Mouse (Mus musculus) limb, embryonic 12.5 days (tissue): Measurements from ENCODE around the gene Spint3. TPM values are rescaled to one million over a fixed set of nuclear protein-coding genes. Genes with fewer than 3 reads are reported as not detected.
"Not testable (repeated sequence)": the region's sequence is repeated elsewhere in the genome, so short reads cannot be mapped to it uniquely, and the experiment has no call there.

Experiments
- ATAC-seq: fragments of 200-750 bp; cut with Nextera tagmentation; 2 replicates; pipeline ENCODE4 v1.8.0; 2017; ENCODE audit warnings: low read depth, moderate TSS enrichment; ENCODE audit not compliant: insufficient number of reproducible peaks, insufficient read depth, low FRiP score, low TSS enrichment
- H3K27ac ChIP-seq: fragments of 300-500 bp; sonication (generic); 2 replicates; pipeline ENCODE4 v1.5.1; 2016; ENCODE audit warnings: mild to moderate bottlenecking, moderate library complexity
- H3K27me3 ChIP-seq: fragments of 300-500 bp; sonication (generic); 2 replicates; pipeline ENCODE4 v1.6.1; 2016; ENCODE audit warnings: mild to moderate bottlenecking, moderate library complexity
- H3K36me3 ChIP-seq: fragments of 300-500 bp; sonication (generic); 2 replicates; pipeline ENCODE4 v1.6.1; 2016; ENCODE audit warnings: mild to moderate bottlenecking, moderate library complexity
- H3K4me1 ChIP-seq: fragments of 300-500 bp; sonication (generic); replicated peaks from 2 replicates; pipeline ENCODE4 v1.6.1; 2016
- H3K4me2 ChIP-seq: fragments of 300-500 bp; sonication (generic); 2 replicates; pipeline ENCODE4 v1.6.1; 2016; ENCODE audit warnings: mild to moderate bottlenecking, moderate library complexity
- H3K4me3 ChIP-seq: fragments of 300-500 bp; sonication (generic); replicated peaks from 2 replicates; pipeline ENCODE4 v1.5.1; 2016; ENCODE audit warnings: mild to moderate bottlenecking
- H3K9ac ChIP-seq: fragments of 300-500 bp; sonication (generic); replicated peaks from 2 replicates; pipeline ENCODE4 v1.6.1; 2016; ENCODE audit warnings: mild to moderate bottlenecking, moderate library complexity
- H3K9me3 ChIP-seq: fragments of 300-500 bp; sonication (generic); 2 replicates; pipeline ENCODE4 v1.6.1; 2016; ENCODE audit warnings: mild to moderate bottlenecking, moderate library complexity
- WGBS: fragments of 180-500 bp; shearing (Covaris S2); methylation state at CpG from one replicate; pipeline ENCODE4 v1.1.7; 2016; 5-methylcytosine and 5-hydroxymethylcytosine counted together
- polyA plus RNA-seq: library from polyadenylated mRNA; unstranded; fragments of >200 nt; fragmentation: Nextera tagmentation; extraction: Ambion mirVana; gene quantifications from 2 replicates; pipeline ENCODE4 v1.2.1, GENCODE M21; 2016

Spint3 gene
- not detected in 2 replicates for polyA plus RNA-seq

- not testable (repeated sequence) for H3K27ac ChIP-seq, H3K27me3 ChIP-seq, H3K36me3 ChIP-seq, ATAC-seq, H3K4me1 ChIP-seq, H3K4me2 ChIP-seq, H3K4me3 ChIP-seq, H3K9me3 ChIP-seq, H3K9ac ChIP-seq
- 79% methylated on average over 6 of the region's 6 CpGs for WGBS
Measured at GRCm38 (mm10) chr2:164573359-164573758, at the start of gene Spint3. Gene Spint3 (minus strand): TSS chr2:164573459.

- Histone ChIP-seq H3K27me3 (no peaks in the 10 kb centered on the region), H3K4me3 (no peak overlapping the region), H3K9me3 (no peaks in the 10 kb centered on the region), H3K4me2 (no peak overlapping the region), H3K9ac (no peak overlapping the region), H3K4me1 (no peaks in the 10 kb centered on the region), H3K36me3 (no peaks in the 10 kb centered on the region), H3K27ac (no peak overlapping the region)
- WGBS, result 89% methylated on average over 4 of the region's 4 CpGs
- ATAC-seq, result no peak
Measured at GRCm38 (mm10) chr2:164621775-164622174, 48.5 kb upstream of the Spint3 start.

- WGBS, result 66% methylated on average over 5 of the region's 5 CpGs
- ATAC-seq, result no peak
- no peak overlapping the region for H3K4me2 ChIP-seq
- no peaks in the 10 kb centered on the region for H3K27me3 ChIP-seq
- no peaks in the 10 kb centered on the region for H3K36me3 ChIP-seq
- no peaks in the 10 kb centered on the region for H3K9me3 ChIP-seq
- H3K27ac ChIP-seq, result no peak overlapping the region
- H3K4me1 ChIP-seq, result no peaks in the 10 kb centered on the region
- H3K9ac ChIP-seq, result no peak overlapping the region
- no peak overlapping the region for H3K4me3 ChIP-seq
Measured at GRCm38 (mm10) chr2:164619050-164619449, 45.8 kb upstream of the Spint3 start.

GRCm38 (mm10) chr2:164615386-164615785 is 42.1 kb upstream of the Spint3 start:
- no peak overlapping the region for H3K4me3 ChIP-seq
- H3K9me3 ChIP-seq, result no peaks in the 10 kb centered on the region
- H3K9ac ChIP-seq, result no peak overlapping the region
- 90% methylated on average over 3 of the region's 3 CpGs for WGBS
- no peaks in the 10 kb centered on the region for H3K27me3 ChIP-seq
- H3K27ac ChIP-seq, result no peak overlapping the region
- 0 out of 2 replicates have a peak, but pooled peaks cover 5% of the 10 kb centered on the region for H3K4me1 ChIP-seq
- ATAC-seq, result no peak
- no peaks in the 10 kb centered on the region for H3K36me3 ChIP-seq
- H3K4me2 ChIP-seq, result no peak overlapping the region

GRCm38 (mm10) chr2:164613471-164613870 is 40.2 kb upstream of the Spint3 start, which contains the start of the genes Wfdc6b and Wfdc8:
Gene Wfdc6b (plus strand): TSS chr2:164613522.
Gene Wfdc8 (minus strand): TSS chr2:164613626.
- not testable (repeated sequence) for H3K27me3 ChIP-seq, H3K36me3 ChIP-seq, H3K4me1 ChIP-seq, H3K27ac ChIP-seq, H3K9ac ChIP-seq, ATAC-seq, H3K4me3 ChIP-seq, H3K4me2 ChIP-seq, H3K9me3 ChIP-seq
- 55% methylated on average over 8 of the region's 8 CpGs for WGBS

- no peak overlapping the region for H3K4me3 ChIP-seq
- no peak overlapping the region for H3K4me2 ChIP-seq
- 0 out of 2 replicates have a peak, but pooled peaks cover 5% of the 10 kb centered on the region for H3K4me1 ChIP-seq
- no peak for ATAC-seq
- H3K36me3 ChIP-seq, result no peaks in the 10 kb centered on the region
- H3K27ac ChIP-seq, result no peak overlapping the region
- no peak overlapping the region for H3K9ac ChIP-seq
- H3K27me3 ChIP-seq, result no peaks in the 10 kb centered on the region
- 85% methylated on average over 6 of the region's 6 CpGs for WGBS
- peaks cover 2% of the 10 kb centered on the region; the same call in 1 of the 2 replicates for H3K9me3 ChIP-seq
Measured at GRCm38 (mm10) chr2:164608781-164609180, 35.5 kb upstream of the Spint3 start.

GRCm38 (mm10) chr2:164604411-164604810 is 31.2 kb upstream of the Spint3 start:
- H3K27ac ChIP-seq, result no peak overlapping the region
- H3K4me1 ChIP-seq, result no peaks in the 10 kb centered on the region
- no peaks in the 10 kb centered on the region for H3K36me3 ChIP-seq
- H3K9me3 ChIP-seq, result peaks cover 11% of the 10 kb centered on the region
- no peak overlapping the region for H3K9ac ChIP-seq
- H3K4me3 ChIP-seq, result no peak overlapping the region
- WGBS, result 91% methylated on average over 8 of the region's 8 CpGs
- no peak for ATAC-seq
- H3K4me2 ChIP-seq, result no peak overlapping the region
- no peaks in the 10 kb centered on the region for H3K27me3 ChIP-seq

GRCm38 (mm10) chr2:164603482-164603881 is 30.2 kb upstream of the Spint3 start:
- H3K9ac ChIP-seq, result no peak overlapping the region
- H3K27ac ChIP-seq, result no peak overlapping the region
- H3K9me3 ChIP-seq, result peaks cover 11% of the 10 kb centered on the region
- WGBS, result 87% methylated on average over 3 of the region's 3 CpGs
- no peak overlapping the region for H3K4me2 ChIP-seq
- H3K36me3 ChIP-seq, result no peaks in the 10 kb centered on the region
- H3K4me1 ChIP-seq, result no peaks in the 10 kb centered on the region
- ATAC-seq, result no peak
- no peaks in the 10 kb centered on the region for H3K27me3 ChIP-seq
- H3K4me3 ChIP-seq, result no peak overlapping the region

- Histone ChIP-seq H3K4me2 (no peak overlapping the region), H3K4me1 (no peaks in the 10 kb centered on the region), H3K36me3 (no peaks in the 10 kb centered on the region), H3K27ac (no peak overlapping the region), H3K9ac (no peak overlapping the region), H3K9me3 (peaks cover 11% of the 10 kb centered on the region), H3K4me3 (no peak overlapping the region), H3K27me3 (no peaks in the 10 kb centered on the region; the same call in 1 of the 2 replicates)
- 65% methylated on average over 3 of the region's 3 CpGs for WGBS
- ATAC-seq, result no peak
Measured at GRCm38 (mm10) chr2:164600179-164600578, 26.9 kb upstream of the Spint3 start.

GRCm38 (mm10) chr2:164593494-164593893 is 20.2 kb upstream of the Spint3 start, which contains the start of gene Eppin:
Gene Eppin (minus strand): TSS chr2:164593594.
- no peak within 1 kb of the TSS for H3K27ac ChIP-seq
- H3K9ac ChIP-seq, result no peak within 1 kb of the TSS
- H3K4me2 ChIP-seq, result no peak within 1 kb of the TSS
- H3K4me3 ChIP-seq, result no peak within 1 kb of the TSS
- no peaks in the 10 kb centered on the region for H3K9me3 ChIP-seq
- H3K36me3 ChIP-seq, result no peaks in the 10 kb centered on the region
- WGBS, result 80% methylated on average over 4 of the region's 4 CpGs
- no peaks in the 10 kb centered on the region for H3K4me1 ChIP-seq
- no peaks in the 10 kb centered on the region; the same call in 1 of the 2 replicates for H3K27me3 ChIP-seq
- no peak for ATAC-seq

GRCm38 (mm10) chr2:164592014-164592413 is 18.8 kb upstream of the Spint3 start:
- Histone ChIP-seq H3K27ac (no peak overlapping the region), H3K36me3 (no peaks in the 10 kb centered on the region), H3K4me2 (no peak overlapping the region), H3K9me3 (no peaks in the 10 kb centered on the region), H3K4me3 (no peak overlapping the region), H3K27me3 (no peaks in the 10 kb centered on the region), H3K9ac (no peak overlapping the region), H3K4me1 (no peaks in the 10 kb centered on the region)
- no peak for ATAC-seq
- 8% methylated on average over 4 of the region's 4 CpGs for WGBS

GRCm38 (mm10) chr2:164585025-164585725 is 11.9 kb upstream of the Spint3 start, which contains the start of gene Wfdc6a:
Gene Wfdc6a (minus strand): TSS chr2:164585447.
- WGBS, result 69% methylated on average over 13 of the region's 13 CpGs
- not testable (repeated sequence) for ATAC-seq, H3K4me3 ChIP-seq, H3K27me3 ChIP-seq, H3K9me3 ChIP-seq, H3K4me2 ChIP-seq, H3K4me1 ChIP-seq, H3K27ac ChIP-seq, H3K9ac ChIP-seq, H3K36me3 ChIP-seq
